Mouse (Mus musculus): ENCODE data around the gene Dnah9.

DNA sequence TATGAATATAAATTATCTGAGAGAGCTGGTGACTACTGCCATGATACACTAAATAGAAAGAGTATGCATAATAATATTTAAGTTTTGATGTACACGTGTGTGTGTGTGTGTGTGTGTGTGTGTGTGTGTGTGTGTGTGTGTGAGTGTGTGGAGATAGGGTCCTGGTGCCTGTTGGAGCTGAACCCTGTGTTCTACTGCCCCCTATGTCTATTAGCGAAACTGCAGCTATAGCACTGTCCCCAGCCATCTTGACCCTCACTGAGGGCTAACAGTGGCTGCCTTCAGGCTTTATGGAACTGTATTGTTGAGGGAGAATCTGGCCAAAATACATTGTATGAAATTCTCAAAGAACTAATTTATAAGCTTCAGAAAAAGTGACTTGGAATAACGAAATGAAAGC is 192.5 kb downstream of the Dnah9 start:
- TF ChIP-seq CTCF (conservative IDR thresholded peaks at IDR 0.05; ENCODE audit: insufficient read depth, insufficient read length, low read depth, low read length), result no peak
- TF ChIP-seq POLR2A (IDR thresholded peaks at IDR 0.05; ENCODE audit: low read depth, low read length), result no peak

Data from kidney, adult 2 months (tissue).